Mouse (Mus musculus) forebrain, embryonic 14.5 days (tissue): ENCODE data around the gene Pgbd5. TPM values are rescaled to one million over a fixed set of nuclear protein-coding genes. Genes with fewer than 3 reads are reported as not detected.

Experiments
- ATAC-seq: fragments of 200-750 bp; cut with Nextera tagmentation; 2 replicates; pipeline ENCODE4 v1.8.0; 2017; ENCODE audit warnings: mild to moderate bottlenecking, moderate library complexity
- DNase-seq: peaks from one replicate; pipeline ENCODE4 v3.0.0-alpha.2; 2015; ENCODE audit warnings: low spot score
- H3K27ac ChIP-seq: fragments of 300-500 bp; sonication (generic); 2 replicates; pipeline ENCODE4 v1.5.1; 2014; ENCODE audit warnings: low read depth, mild to moderate bottlenecking, control low read depth, low read length, moderate library complexity
- H3K27me3 ChIP-seq: fragments of 300-500 bp; sonication (generic); replicated peaks from 2 replicates; pipeline ENCODE4 v1.6.1; 2014; ENCODE audit warnings: low read length, control low read depth, mixed read lengths; ENCODE audit not compliant: control insufficient read depth, insufficient read depth
- H3K36me3 ChIP-seq: fragments of 300-500 bp; sonication (generic); 2 replicates; pipeline ENCODE4 v1.6.1; 2014; ENCODE audit warnings: low read length, control low read depth; ENCODE audit not compliant: control insufficient read depth, insufficient read depth
- H3K4me1 ChIP-seq: fragments of 300-500 bp; sonication (generic); 2 replicates; pipeline ENCODE4 v1.6.1; 2014; ENCODE audit warnings: antibody characterized with exemption, low read length, control low read depth; ENCODE audit not compliant: control insufficient read depth, insufficient read depth
- H3K4me2 ChIP-seq: fragments of 300-500 bp; sonication (generic); 2 replicates; pipeline ENCODE4 v1.6.1; 2014; ENCODE audit warnings: mild to moderate bottlenecking, control low read depth, low read length
- H3K4me3 ChIP-seq: fragments of 300-500 bp; sonication (generic); 2 replicates; pipeline ENCODE4 v1.5.1; 2014; ENCODE audit warnings: low read depth, low read length, control low read depth
- H3K9ac ChIP-seq: fragments of 300-500 bp; sonication (generic); 2 replicates; pipeline ENCODE4 v1.6.1; 2014; ENCODE audit warnings: mild to moderate bottlenecking, low read length, control low read depth, moderate library complexity
- H3K9me3 ChIP-seq: fragments of 300-500 bp; sonication (generic); replicated peaks from 2 replicates; pipeline ENCODE4 v1.6.1; 2016; ENCODE audit warnings: low read length, control low read depth, mixed read lengths; ENCODE audit not compliant: control insufficient read depth
- WGBS: fragments of 180-500 bp; shearing (Covaris S2); extraction: QIAGEN DNeasy Blood & Tissue Kit; methylation state at CpG from one replicate; pipeline ENCODE4 v1.1.7; 2014; 5-methylcytosine and 5-hydroxymethylcytosine counted together
- polyA plus RNA-seq: library from polyadenylated mRNA; unstranded; fragments of >200 nt; fragmentation: Nextera tagmentation; extraction: Ambion mirVana; gene quantifications from 2 replicates; pipeline ENCODE4 v1.2.1, GENCODE M21; 2014

The Pgbd5 gene
- 8.6 and 10.2 TPM in 2 replicates for polyA plus RNA-seq

- H3K9me3 ChIP-seq: no peaks in the 10 kb centered on the region
- ATAC-seq (no peak), DNase-seq (no peak)
- H3K36me3 ChIP-seq: no peaks in the 10 kb centered on the region
- 88% methylated on average over 6 of the region's 6 CpGs for WGBS
- no peak within 1 kb of the TSS for H3K4me2 ChIP-seq
- peaks cover 3% of the 10 kb centered on the region; the same call in 1 of the 2 replicates for H3K4me1 ChIP-seq
- no peak within 1 kb of the TSS for H3K9ac ChIP-seq
- H3K27ac ChIP-seq: no peak within 1 kb of the TSS
- H3K27me3 ChIP-seq: no peaks in the 10 kb centered on the region
- H3K4me3 ChIP-seq: no peak within 1 kb of the TSS
Observed at GRCm38 (mm10) chr8:124439558-124439957, at the start of gene Pgbd5. Gene Pgbd5 (minus strand): TSS chr8:124439658.

DNA sequence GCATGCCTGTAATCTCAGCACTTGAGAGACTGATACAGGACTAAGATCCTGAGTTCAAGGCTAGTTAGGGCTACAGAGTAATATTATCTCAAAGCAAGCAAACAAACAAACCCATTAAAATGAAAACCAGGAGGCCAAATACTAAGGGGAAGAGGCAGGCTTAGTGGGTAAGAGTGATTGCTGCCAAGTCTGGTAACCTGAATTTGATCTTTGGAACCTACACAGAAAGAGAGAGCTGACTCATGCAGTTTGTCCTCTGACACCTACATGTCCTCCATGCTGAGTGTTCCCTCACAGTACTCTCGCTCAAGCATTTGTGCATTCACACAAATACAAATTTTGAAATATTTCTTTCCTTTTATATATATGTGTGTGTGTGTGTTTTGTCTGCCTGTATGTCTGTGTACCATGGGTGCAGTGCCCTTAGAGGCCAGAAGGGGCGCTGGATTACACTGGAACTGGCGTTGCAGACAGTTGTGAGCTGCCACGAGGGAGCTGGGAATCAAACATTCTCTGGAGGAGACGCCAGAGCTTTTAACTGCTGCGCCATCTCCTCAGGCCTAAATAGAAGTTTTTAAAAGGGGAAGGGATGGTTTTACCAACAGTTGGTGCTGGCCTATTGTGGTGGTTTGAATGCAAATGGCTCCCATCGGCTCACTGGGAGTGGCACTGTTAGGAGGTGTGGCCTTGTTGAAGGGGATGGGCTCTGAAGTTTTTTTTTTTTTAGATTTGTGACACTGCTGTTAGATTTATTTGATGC lies 44.1 kb upstream of the Pgbd5 start:
- DNase-seq: no peak
- ATAC-seq: no peak
- no peak overlapping the region for H3K4me3 ChIP-seq
- H3K9me3 ChIP-seq: no peaks in the 10 kb centered on the region
- no peaks in the 10 kb centered on the region for H3K27me3 ChIP-seq
- H3K27ac ChIP-seq: no peak overlapping the region
- no peak overlapping the region for H3K9ac ChIP-seq
- no peak overlapping the region for H3K4me2 ChIP-seq
- no peaks in the 10 kb centered on the region for H3K4me1 ChIP-seq
- 71% methylated on average over 7 of the region's 7 CpGs for WGBS
- H3K36me3 ChIP-seq: no peaks in the 10 kb centered on the region

GRCm38 (mm10) chr8:124482790-124483189 lies 43.3 kb upstream of the Pgbd5 start:
- no peak overlapping the region for H3K9ac ChIP-seq
- ATAC-seq (no peak), DNase-seq (no peak)
- no peaks in the 10 kb centered on the region for H3K4me1 ChIP-seq
- no peak overlapping the region for H3K27ac ChIP-seq
- 87% methylated on average over 2 of the region's 2 CpGs for WGBS
- H3K4me2 ChIP-seq: no peak overlapping the region
- no peaks in the 10 kb centered on the region for H3K9me3 ChIP-seq
- no peak overlapping the region for H3K4me3 ChIP-seq
- H3K36me3 ChIP-seq: no peaks in the 10 kb centered on the region
- H3K27me3 ChIP-seq: no peaks in the 10 kb centered on the region

GRCm38 (mm10) chr8:124480321-124480720 lies 40.9 kb upstream of the Pgbd5 start:
- Histone ChIP-seq H3K4me3 (no peak overlapping the region), H3K4me2 (no peak overlapping the region), H3K27ac (no peak overlapping the region), H3K4me1 (no peaks in the 10 kb centered on the region), H3K27me3 (no peaks in the 10 kb centered on the region), H3K9ac (no peak overlapping the region), H3K36me3 (no peaks in the 10 kb centered on the region), H3K9me3 (no peaks in the 10 kb centered on the region)
- ATAC-seq (no peak), DNase-seq (no peak)
- WGBS: 87% methylated on average over 8 of the region's 8 CpGs

DNA sequence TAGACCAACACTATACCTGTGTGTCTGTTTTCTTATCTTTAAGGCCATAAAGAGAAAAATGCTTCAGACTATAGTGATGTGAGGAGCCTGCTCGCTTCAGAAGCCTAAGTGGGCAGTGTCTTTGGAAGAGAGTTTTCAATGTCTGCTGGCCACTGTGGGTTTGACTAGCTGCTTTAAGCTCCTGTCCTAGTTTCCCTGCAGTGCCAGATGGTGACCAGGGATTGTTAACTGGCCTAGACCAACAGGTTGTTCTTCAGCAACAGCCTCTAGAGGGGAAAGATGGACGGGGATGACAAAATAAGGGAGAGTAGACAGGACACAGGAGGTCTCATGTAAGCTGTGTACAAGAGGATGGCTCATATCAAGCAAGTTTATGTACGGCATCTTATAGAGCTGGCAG lies 39.8 kb upstream of the Pgbd5 start:
- no peak overlapping the region for H3K4me3 ChIP-seq
- no peaks in the 10 kb centered on the region for H3K36me3 ChIP-seq
- DNase-seq: no peak
- H3K27ac ChIP-seq: no peak overlapping the region
- H3K4me2 ChIP-seq: no peak overlapping the region
- no peak overlapping the region for H3K9ac ChIP-seq
- H3K27me3 ChIP-seq: no peaks in the 10 kb centered on the region
- no peaks in the 10 kb centered on the region for H3K4me1 ChIP-seq
- no peaks in the 10 kb centered on the region for H3K9me3 ChIP-seq
- ATAC-seq: no peak
- 76% methylated on average over 3 of the region's 3 CpGs for WGBS

DNA sequence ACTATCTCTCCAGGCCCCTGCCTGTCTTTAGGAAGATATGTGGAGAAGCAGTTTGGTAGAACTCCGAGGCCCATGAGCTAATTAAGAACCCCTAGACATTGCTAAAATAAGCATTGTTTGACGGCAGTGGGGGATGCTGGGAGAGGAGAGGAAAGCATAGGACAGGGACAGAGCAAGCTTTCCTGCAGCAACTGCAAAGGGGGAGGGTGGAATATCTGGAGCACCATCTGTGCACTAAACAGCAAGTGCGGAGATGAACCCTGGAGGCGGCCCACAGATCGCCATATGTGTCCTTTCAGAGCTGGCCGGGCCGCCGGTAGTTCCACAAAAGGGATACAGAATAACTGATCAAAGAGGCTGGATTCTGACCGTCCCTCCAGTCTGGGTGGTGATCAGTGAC lies 37.2 kb upstream of the Pgbd5 start:
- no peak overlapping the region; the same call in 1 of the 2 replicates for H3K9ac ChIP-seq
- DNase-seq (peak; percentile 47), ATAC-seq (peak; percentile 61; the same call in 1 of the 2 replicates)
- no peaks in the 10 kb centered on the region for H3K4me1 ChIP-seq
- peak overlapping the region; percentile 48 for H3K27ac ChIP-seq
- H3K9me3 ChIP-seq: no peaks in the 10 kb centered on the region
- no peak overlapping the region for H3K4me2 ChIP-seq
- H3K4me3 ChIP-seq: no peak overlapping the region
- no peaks in the 10 kb centered on the region for H3K36me3 ChIP-seq
- WGBS: 50% methylated on average over 9 of the region's 9 CpGs
- H3K27me3 ChIP-seq: no peaks in the 10 kb centered on the region

DNA sequence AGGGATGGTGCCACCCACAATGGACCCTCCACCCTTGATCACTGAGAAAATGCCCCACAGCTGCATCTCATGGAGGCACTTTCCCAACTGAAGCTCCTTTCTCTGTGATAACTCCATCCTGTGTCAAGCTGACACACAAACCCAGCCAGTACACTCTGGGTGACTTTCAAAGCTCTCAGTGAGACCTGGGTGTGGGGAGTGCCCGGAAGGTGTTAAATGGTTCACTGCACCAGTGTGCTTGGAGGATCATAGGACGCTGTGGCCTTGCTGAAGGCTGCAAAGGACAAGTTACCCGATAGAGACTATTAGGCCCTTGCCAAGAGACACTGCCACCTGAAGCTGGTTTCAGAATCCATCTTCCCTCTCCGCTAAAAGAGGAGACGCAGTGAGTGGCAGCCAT lies 36.2 kb upstream of the Pgbd5 start:
- Histone ChIP-seq H3K36me3 (no peaks in the 10 kb centered on the region), H3K9me3 (no peaks in the 10 kb centered on the region), H3K9ac (no peak overlapping the region), H3K4me3 (no peak overlapping the region), H3K4me2 (no peak overlapping the region), H3K27me3 (no peaks in the 10 kb centered on the region), H3K27ac (no peak overlapping the region), H3K4me1 (no peaks in the 10 kb centered on the region)
- DNase-seq (no peak), ATAC-seq (no peak)
- 83% methylated on average over 5 of the region's 5 CpGs for WGBS

- H3K4me2 ChIP-seq: no peak overlapping the region
- H3K9ac ChIP-seq: no peak overlapping the region
- 93% methylated on average over 2 of the region's 2 CpGs for WGBS
- ATAC-seq (no peak), DNase-seq (no peak)
- H3K27me3 ChIP-seq: no peaks in the 10 kb centered on the region
- no peaks in the 10 kb centered on the region for H3K9me3 ChIP-seq
- no peak overlapping the region for H3K27ac ChIP-seq
- H3K4me3 ChIP-seq: no peak overlapping the region
- H3K36me3 ChIP-seq: no peaks in the 10 kb centered on the region
- no peaks in the 10 kb centered on the region for H3K4me1 ChIP-seq
Observed at GRCm38 (mm10) chr8:124464641-124465040, 25.2 kb upstream of the Pgbd5 start.

DNA sequence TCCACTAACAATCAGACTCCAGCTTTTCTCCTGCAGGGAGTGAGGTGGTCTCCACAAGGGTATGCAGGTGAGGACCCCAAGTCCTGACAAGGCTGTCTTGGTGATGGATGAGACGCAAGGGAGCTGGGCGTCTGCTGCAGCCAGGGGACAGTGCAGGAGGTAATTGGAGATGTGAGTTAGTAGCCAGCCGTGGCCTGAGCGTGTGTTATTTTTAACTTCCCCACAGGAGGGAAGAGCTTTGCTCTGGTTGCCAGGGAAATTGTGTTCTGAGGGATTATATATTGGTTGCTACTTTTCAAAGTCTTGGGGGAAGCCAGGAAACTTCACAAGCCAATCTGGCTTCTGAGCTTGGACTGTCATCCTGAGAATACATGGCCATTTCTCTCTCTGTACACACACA lies 23.7 kb upstream of the Pgbd5 start:
- H3K4me2 ChIP-seq: no peak overlapping the region
- WGBS: 53% methylated on average over 4 of the region's 4 CpGs
- H3K9ac ChIP-seq: no peak overlapping the region
- H3K9me3 ChIP-seq: no peaks in the 10 kb centered on the region
- no peaks in the 10 kb centered on the region for H3K27me3 ChIP-seq
- ATAC-seq (no peak), DNase-seq (no peak)
- no peak overlapping the region for H3K27ac ChIP-seq
- no peaks in the 10 kb centered on the region for H3K36me3 ChIP-seq
- no peak overlapping the region for H3K4me3 ChIP-seq
- no peaks in the 10 kb centered on the region for H3K4me1 ChIP-seq
